Mouse (Mus musculus): ENCODE measurements around the gene Slc22a4.
A peak's percentile ranks its signal among the peaks of the same experiment; 100 is the strongest.

- TF ChIP-seq POU5F1 (IDR thresholded peaks at IDR 0.05; ENCODE audit: borderline replicate concordance, low read length) (no peak), CTCF (conservative IDR thresholded peaks at IDR 0.05; ENCODE audit: low read length) (peak; percentile 44)
These were observed 26.4 kb upstream of the Slc22a4 start for GRCm38 (mm10) chr11:54054257-54054656.

Data from E14TG2a.4 (cell line).